Mouse (Mus musculus) embryonic facial prominence, embryonic 14.5 days (tissue): ENCODE results near the gene Cmbl. TPM values are rescaled to one million over a fixed set of nuclear protein-coding genes. Genes with fewer than 3 reads are reported as not detected.

Experiments used
- ATAC-seq: fragments of 200-750 bp; cut with Nextera tagmentation; 2 replicates; pipeline ENCODE4 v1.8.0; 2017; ENCODE audit warnings: low read depth, moderate number of reproducible peaks, moderate TSS enrichment
- DNase-seq: peaks from one replicate; pipeline ENCODE4 v3.0.0-alpha.2; 2015; ENCODE audit warnings: low spot score
- H3K27ac ChIP-seq: fragments of 300-500 bp; sonication (generic); replicated peaks from 2 replicates; pipeline ENCODE4 v1.5.1; 2014; ENCODE audit warnings: low read depth, mild to moderate bottlenecking, low read length, moderate library complexity
- H3K27me3 ChIP-seq: fragments of 300-500 bp; sonication (generic); replicated peaks from 2 replicates; pipeline ENCODE4 v1.6.1; 2014; ENCODE audit warnings: low read length; ENCODE audit not compliant: control insufficient read depth, insufficient read depth
- H3K36me3 ChIP-seq: fragments of 300-500 bp; sonication (generic); 2 replicates; pipeline ENCODE4 v1.6.1; 2014; ENCODE audit warnings: low read length, mixed read lengths; ENCODE audit not compliant: control insufficient read depth, insufficient read depth
- H3K4me1 ChIP-seq: fragments of 300-500 bp; sonication (generic); 2 replicates; pipeline ENCODE4 v1.6.1; 2014; ENCODE audit warnings: antibody characterized with exemption, low read length; ENCODE audit not compliant: control insufficient read depth, insufficient read depth
- H3K4me2 ChIP-seq: fragments of 300-500 bp; sonication (generic); 2 replicates; pipeline ENCODE4 v1.6.1; 2014; ENCODE audit warnings: low read depth, mild to moderate bottlenecking, low read length, moderate library complexity, mixed read lengths
- H3K4me3 ChIP-seq: fragments of 300-500 bp; sonication (generic); 2 replicates; pipeline ENCODE4 v1.5.1; 2014; ENCODE audit warnings: low read depth, mild to moderate bottlenecking, low read length
- H3K9ac ChIP-seq: fragments of 300-500 bp; sonication (generic); 2 replicates; pipeline ENCODE4 v1.6.1; 2014; ENCODE audit warnings: low read depth, mild to moderate bottlenecking, low read length, moderate library complexity, mixed read lengths
- H3K9me3 ChIP-seq: fragments of 300-500 bp; sonication (generic); 2 replicates; pipeline ENCODE4 v1.6.1; 2016; ENCODE audit warnings: low read length; ENCODE audit not compliant: control insufficient read depth
- WGBS: fragments of 180-500 bp; shearing (Covaris S2); extraction: QIAGEN DNeasy Blood & Tissue Kit; methylation state at CpG from one replicate; pipeline ENCODE4 v1.1.7; 2014; 5-methylcytosine and 5-hydroxymethylcytosine counted together
- polyA plus RNA-seq: library from polyadenylated mRNA; unstranded; fragments of >200 nt; fragmentation: Nextera tagmentation; extraction: Ambion mirVana; gene quantifications from 2 replicates; pipeline ENCODE4 v1.2.1, GENCODE M21; 2014

Gene Cmbl
- polyA plus RNA-seq, 1 experiment from 2014 or later, result 11.2 TPM

DNA sequence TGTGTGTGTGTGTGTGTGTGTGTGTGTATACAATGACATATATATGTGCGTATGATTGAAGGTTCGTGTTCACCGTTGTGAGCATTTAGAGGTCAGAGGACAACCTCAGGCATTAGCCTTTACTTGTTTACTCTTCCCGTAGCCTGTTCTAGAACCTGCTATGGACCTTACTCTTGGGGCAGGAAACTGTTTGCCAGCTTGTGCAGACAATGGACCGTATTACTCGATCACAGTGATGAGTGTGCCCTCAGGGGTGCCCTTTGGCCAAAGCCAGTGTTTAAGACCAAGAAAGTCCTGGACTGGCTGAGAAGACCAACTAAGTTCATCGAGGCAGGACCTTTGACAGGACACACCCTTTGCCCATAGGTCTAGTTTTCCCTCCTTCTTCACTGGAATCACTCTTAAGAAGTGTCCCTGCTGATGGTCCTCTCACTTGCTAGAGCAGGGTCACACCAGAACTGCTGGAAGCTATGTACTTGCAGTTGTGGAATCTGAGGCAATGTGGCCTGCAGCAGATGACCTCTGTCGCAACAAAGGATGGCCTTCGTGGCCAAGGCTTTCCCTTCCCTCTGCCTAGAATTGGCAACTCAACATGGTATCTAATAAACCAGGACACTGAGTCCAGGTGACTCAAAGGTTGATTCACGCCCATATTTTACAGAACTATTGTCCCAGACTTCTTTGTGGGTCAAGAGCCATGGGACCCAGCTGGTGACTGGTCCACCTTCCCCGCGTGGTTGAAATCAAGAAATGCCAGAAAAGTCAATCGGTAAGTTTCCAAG lies 18.3 kb downstream of the Cmbl start:
- Histone ChIP-seq H3K9ac (no peak overlapping the region), H3K4me1 (no peaks in the 10 kb centered on the region), H3K27me3 (no peaks in the 10 kb centered on the region), H3K9me3 (no peaks in the 10 kb centered on the region), H3K27ac (no peak overlapping the region), H3K4me2 (no peak overlapping the region), H3K36me3 (no peaks in the 10 kb centered on the region), H3K4me3 (no peak overlapping the region)
- WGBS, result 91% methylated on average over 13 of the region's 13 CpGs
- no peak for DNase-seq
- no peak for ATAC-seq

DNA sequence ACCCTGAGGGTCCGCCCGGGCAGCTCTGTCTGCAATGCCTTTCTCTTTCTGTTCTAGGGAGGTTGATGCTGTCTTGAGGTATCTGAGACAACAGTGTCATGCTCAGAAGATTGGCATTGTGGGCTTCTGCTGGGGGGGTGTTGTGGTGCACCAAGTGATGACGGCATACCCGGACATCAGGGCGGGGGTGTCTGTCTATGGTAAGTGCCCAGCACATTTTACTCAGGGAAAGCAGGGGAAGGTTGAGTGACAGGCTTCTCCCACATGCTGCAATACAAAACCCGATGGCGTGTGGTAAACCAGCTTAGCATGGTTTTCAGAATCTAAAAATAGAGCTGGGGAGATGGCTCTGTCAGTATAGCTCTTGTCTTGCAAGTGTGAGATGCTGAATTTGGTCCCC lies 20.0 kb downstream of the Cmbl start:
- H3K4me3 ChIP-seq, result no peak overlapping the region
- no peaks in the 10 kb centered on the region for H3K9me3 ChIP-seq
- 78% methylated on average over 7 of the region's 7 CpGs for WGBS
- no peak overlapping the region for H3K9ac ChIP-seq
- ATAC-seq (no peak), DNase-seq (peak; percentile 37)
- peaks cover 14% of the 10 kb centered on the region for H3K36me3 ChIP-seq
- no peaks in the 10 kb centered on the region for H3K4me1 ChIP-seq
- no peak overlapping the region for H3K4me2 ChIP-seq
- H3K27ac ChIP-seq, result no peak overlapping the region
- H3K27me3 ChIP-seq, result no peaks in the 10 kb centered on the region

DNA sequence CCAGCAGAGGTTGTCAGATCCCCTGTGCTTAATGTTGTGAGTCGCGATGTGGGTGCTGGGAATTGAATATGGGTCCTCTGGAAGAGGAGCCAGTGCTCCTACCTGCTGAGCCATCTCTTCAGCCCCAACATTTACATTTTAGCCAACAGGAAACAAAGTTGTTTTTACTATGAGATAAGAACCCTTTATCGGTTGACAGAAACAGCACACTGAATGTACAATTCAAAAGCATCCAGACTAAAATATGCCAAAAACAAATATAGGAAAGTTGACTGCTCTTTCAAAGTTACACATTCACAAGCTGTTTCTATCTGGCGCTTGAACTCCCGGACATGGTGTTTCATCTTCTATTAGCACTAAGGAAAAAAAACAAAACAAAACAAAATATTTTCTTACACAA lies 20.9 kb downstream of the Cmbl start:
- Histone ChIP-seq H3K27ac (no peak overlapping the region), H3K4me1 (no peaks in the 10 kb centered on the region), H3K9me3 (no peaks in the 10 kb centered on the region), H3K27me3 (no peaks in the 10 kb centered on the region), H3K9ac (no peak overlapping the region), H3K4me3 (no peak overlapping the region), H3K4me2 (no peak overlapping the region), H3K36me3 (peaks cover 22% of the 10 kb centered on the region)
- no peak for DNase-seq
- ATAC-seq, result no peak
- WGBS, result 88% methylated on average over 5 of the region's 5 CpGs

DNA sequence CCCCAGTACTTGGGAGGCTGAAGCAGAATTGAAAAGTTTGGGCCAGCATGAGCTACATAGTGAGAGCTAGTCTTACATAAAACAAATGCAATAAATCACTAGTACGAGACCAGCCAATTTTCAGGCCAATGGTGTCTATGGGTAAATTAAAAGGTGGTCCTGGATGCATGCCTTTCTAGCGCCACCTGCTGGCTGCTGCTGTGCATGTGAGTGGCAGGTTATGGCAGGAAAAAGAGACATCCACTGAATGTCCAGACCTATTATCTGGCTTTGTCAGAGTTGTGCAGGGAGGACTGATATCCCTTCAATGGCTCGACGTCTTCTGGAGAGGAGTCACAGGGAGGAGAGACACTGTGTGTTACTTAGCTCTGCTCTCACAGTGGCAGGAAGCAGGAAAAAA lies 21.3 kb downstream of the Cmbl start:
- H3K9ac ChIP-seq, result no peak overlapping the region
- no peak overlapping the region for H3K4me3 ChIP-seq
- H3K36me3 ChIP-seq, result peaks cover 27% of the 10 kb centered on the region
- no peaks in the 10 kb centered on the region for H3K4me1 ChIP-seq
- H3K4me2 ChIP-seq, result no peak overlapping the region
- DNase-seq (peak; percentile 90), ATAC-seq (peak; percentile 71)
- no peaks in the 10 kb centered on the region for H3K9me3 ChIP-seq
- H3K27me3 ChIP-seq, result no peaks in the 10 kb centered on the region
- WGBS, result 7% methylated on average over 4 of the region's 4 CpGs
- H3K27ac ChIP-seq, result no peak overlapping the region

DNA sequence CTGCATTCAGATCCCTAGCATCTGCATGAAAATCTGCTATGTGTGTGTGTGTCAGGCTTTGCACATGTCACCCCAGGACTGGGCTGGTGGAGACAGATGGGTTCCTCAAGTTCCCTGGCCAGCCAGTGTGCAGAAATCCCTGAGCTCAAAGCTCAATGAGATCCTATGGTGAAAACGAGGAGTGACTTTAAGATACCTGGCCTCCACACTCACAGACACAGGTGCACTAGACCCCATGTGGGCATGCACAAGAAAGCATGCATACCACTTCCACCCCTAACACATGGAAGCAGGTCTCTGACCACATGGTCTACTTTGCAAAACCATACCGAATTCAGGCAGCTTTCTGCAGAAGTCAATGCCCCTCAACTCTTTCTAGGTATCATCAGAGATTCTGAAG lies 22.6 kb downstream of the Cmbl start:
- 64% methylated on average over 2 of the region's 2 CpGs for WGBS
- Histone ChIP-seq H3K4me3 (no peak overlapping the region), H3K9ac (no peak overlapping the region), H3K27ac (no peak overlapping the region), H3K9me3 (no peaks in the 10 kb centered on the region), H3K4me2 (no peak overlapping the region), H3K36me3 (peaks cover 39% of the 10 kb centered on the region), H3K4me1 (no peaks in the 10 kb centered on the region), H3K27me3 (no peaks in the 10 kb centered on the region)
- DNase-seq (no peak), ATAC-seq (no peak)

DNA sequence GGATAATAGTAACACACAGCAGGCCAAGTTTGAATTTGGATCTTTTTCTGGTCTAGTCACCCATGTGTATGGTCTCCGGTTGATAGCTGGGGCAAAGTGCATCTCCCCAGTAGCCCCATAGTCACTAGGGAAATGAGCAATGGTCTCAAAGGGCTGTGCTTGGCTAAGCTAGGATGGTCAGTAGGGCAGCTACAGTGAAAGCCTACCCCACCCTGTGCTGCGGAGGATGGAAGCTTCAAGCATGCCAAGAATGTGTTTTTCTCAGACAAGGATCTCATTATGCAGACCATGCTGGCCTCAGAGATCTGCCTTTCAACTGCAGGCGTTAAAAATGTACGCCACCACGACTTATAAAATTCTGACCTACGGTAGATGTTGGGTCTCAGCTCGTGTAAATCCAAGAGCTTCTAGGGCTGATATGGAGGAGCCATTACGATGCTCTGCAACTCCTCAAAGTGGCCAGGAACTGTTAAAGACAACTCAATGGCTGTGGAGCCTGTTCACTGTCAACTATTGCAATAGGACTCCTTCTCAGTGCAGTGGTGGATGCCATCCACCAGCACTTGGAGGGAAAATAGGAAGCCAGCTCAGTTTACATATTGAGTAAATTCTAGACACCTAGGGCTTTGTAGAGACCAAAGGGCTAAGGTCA lies 23.9 kb downstream of the Cmbl start:
- H3K4me2 ChIP-seq, result no peak overlapping the region
- peak overlapping the region; percentile 35; the same call in 1 of the 2 replicates for H3K27ac ChIP-seq
- H3K27me3 ChIP-seq, result no peaks in the 10 kb centered on the region
- H3K4me1 ChIP-seq, result no peaks in the 10 kb centered on the region
- peak; percentile 36 for DNase-seq
- WGBS, result 53% methylated on average over 8 of the region's 8 CpGs
- no peak overlapping the region for H3K9ac ChIP-seq
- no peak for ATAC-seq
- no peak overlapping the region for H3K4me3 ChIP-seq
- peaks cover 53% of the 10 kb centered on the region for H3K36me3 ChIP-seq
- H3K9me3 ChIP-seq, result no peaks in the 10 kb centered on the region

DNA sequence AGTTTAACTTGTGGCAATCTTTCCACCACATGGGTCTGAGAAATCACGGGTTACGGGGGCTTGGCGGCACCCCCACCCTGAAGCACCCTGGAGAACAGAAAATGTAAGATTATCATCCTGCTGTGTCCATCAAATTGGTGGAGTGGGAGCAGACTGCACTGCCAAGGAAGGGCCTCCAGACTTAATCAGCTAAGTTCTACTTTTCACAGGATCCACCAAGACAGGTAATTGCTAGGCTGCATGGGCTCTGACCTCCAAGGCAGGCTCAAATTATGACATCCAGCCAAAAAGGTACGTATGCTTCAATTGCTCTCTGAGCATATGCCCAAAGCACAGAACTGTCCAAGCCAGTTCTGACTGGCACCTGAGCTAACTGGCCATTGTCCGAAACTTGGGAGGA lies 25.0 kb downstream of the Cmbl start:
- no peaks in the 10 kb centered on the region for H3K4me1 ChIP-seq
- ATAC-seq (no peak), DNase-seq (no peak)
- H3K9ac ChIP-seq, result no peak overlapping the region
- H3K4me3 ChIP-seq, result no peak overlapping the region
- H3K27me3 ChIP-seq, result no peaks in the 10 kb centered on the region
- H3K27ac ChIP-seq, result no peak overlapping the region
- H3K4me2 ChIP-seq, result no peak overlapping the region
- H3K9me3 ChIP-seq, result no peaks in the 10 kb centered on the region
- 90% methylated on average over 5 of the region's 5 CpGs for WGBS
- peaks cover 63% of the 10 kb centered on the region for H3K36me3 ChIP-seq

DNA sequence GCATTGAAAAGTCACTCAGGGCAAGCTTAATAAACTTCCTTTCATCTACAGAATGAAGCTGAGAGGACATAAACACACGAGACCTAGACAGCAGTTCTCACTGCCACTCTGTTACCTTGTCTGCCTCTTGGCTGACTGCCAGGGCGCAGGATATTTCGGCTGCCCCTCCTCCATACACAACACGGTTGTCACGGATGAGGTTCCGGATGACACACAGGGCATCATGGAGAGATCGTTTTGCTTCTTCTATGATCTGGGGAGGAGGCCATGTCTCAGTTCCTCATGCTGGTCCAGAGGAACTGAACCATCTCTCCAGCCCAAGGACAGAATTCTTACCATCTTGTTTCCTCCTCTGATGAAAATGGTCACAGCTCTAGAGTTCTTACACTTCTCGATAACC lies 27.3 kb downstream of the Cmbl start:
- Histone ChIP-seq H3K36me3 (peaks cover 84% of the 10 kb centered on the region), H3K4me2 (no peak overlapping the region), H3K4me1 (no peaks in the 10 kb centered on the region), H3K27me3 (no peaks in the 10 kb centered on the region), H3K9me3 (no peaks in the 10 kb centered on the region), H3K4me3 (no peak overlapping the region), H3K27ac (no peak overlapping the region), H3K9ac (no peak overlapping the region)
- no peak for ATAC-seq
- WGBS, result 84% methylated on average over 8 of the region's 8 CpGs
- DNase-seq, result no peak

DNA sequence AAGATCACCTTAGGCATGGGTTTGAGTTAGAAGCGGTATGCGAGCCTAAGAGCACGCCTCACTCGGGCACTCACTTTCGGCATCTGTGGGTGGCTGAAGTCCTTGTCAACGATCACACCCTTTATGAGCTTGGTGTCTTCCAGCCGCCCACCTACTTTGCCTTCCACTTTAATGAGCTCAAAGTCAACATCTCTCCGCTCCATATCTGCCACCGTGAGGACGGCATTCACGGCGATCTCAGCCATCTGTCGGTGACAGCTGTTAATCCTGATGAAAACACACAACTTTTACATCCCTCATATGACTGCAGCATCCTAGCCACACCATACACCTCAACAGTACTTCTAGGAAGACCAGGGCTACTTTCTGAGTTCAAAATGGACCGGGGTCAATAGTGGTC lies 29.1 kb downstream of the Cmbl start:
- Histone ChIP-seq H3K4me1 (peaks cover 4% of the 10 kb centered on the region), H3K36me3 (peaks cover 81% of the 10 kb centered on the region), H3K4me3 (no peak overlapping the region), H3K9me3 (no peaks in the 10 kb centered on the region), H3K4me2 (no peak overlapping the region), H3K27me3 (no peaks in the 10 kb centered on the region), H3K9ac (no peak overlapping the region), H3K27ac (no peak overlapping the region)
- ATAC-seq (no peak), DNase-seq (no peak)
- 93% methylated on average over 14 of the region's 14 CpGs for WGBS
